Mouse (Mus musculus): Measurements from ENCODE around the gene Faap20.
A peak's percentile ranks its signal among the peaks of the same experiment; 100 is the strongest.
"Not testable (repeated sequence)": the region's sequence is repeated elsewhere in the genome, so short reads cannot be mapped to it uniquely, and the experiment has no call there.

Faap20 gene

GRCm38 (mm10) chr4:155245770-155246492 lies 3.7 kb upstream of the Faap20 start:
- no peak for DNase-seq (ENCODE audit: inconsistent age in 2 of 2, low spot score in 1 of 2)

GRCm38 (mm10) chr4:155246691-155247105 lies 2.9 kb upstream of the Faap20 start:
- no peak for DNase-seq (ENCODE audit: inconsistent age in 2 of 2, low spot score in 1 of 2)

GRCm38 (mm10) chr4:155248054-155248453 lies 1.5 kb upstream of the Faap20 start:
- DNase-seq (ENCODE audit: inconsistent age in 2 of 2, low spot score in 1 of 2), result not testable (repeated sequence)

- peak; percentile 90 to 98 for DNase-seq (ENCODE audit: inconsistent age in 2 of 2, low spot score in 1 of 2)
Measured at GRCm38 (mm10) chr4:155249257-155249647, 350 bp upstream of the Faap20 start.

GRCm38 (mm10) chr4:155250361-155251117 lies 937 bp downstream of the Faap20 start:
- DNase-seq (ENCODE audit: inconsistent age in 2 of 2, low spot score in 1 of 2), result peak; percentile 35 to 79

GRCm38 (mm10) chr4:155251147-155251546 lies 1.5 kb downstream of the Faap20 start:
- no peak for DNase-seq (ENCODE audit: inconsistent age in 2 of 2, low spot score in 1 of 2)

- no peak for DNase-seq (ENCODE audit: inconsistent age in 2 of 2, low spot score in 1 of 2)
Measured at GRCm38 (mm10) chr4:155252253-155252652, 2.7 kb downstream of the Faap20 start.

GRCm38 (mm10) chr4:155264521-155265321 lies 15.1 kb downstream of the Faap20 start:
- DNase-seq (ENCODE audit: inconsistent age in 2 of 2, low spot score in 1 of 2), result no peak

GRCm38 (mm10) chr4:155267047-155267543 lies 17.5 kb downstream of the Faap20 start:
- DNase-seq (ENCODE audit: inconsistent age in 2 of 2, low spot score in 1 of 2), result peak in 1 of 2 experiments; percentile 47

- DNase-seq (ENCODE audit: inconsistent age in 2 of 2, low spot score in 1 of 2), result no peak
Measured at GRCm38 (mm10) chr4:155267639-155268175, 18.1 kb downstream of the Faap20 start.

- DNase-seq (ENCODE audit: inconsistent age in 2 of 2, low spot score in 1 of 2), result peak; percentile 64 to 85
Measured at GRCm38 (mm10) chr4:155268382-155268781, 18.8 kb downstream of the Faap20 start.

- DNase-seq (ENCODE audit: inconsistent age in 2 of 2, low spot score in 1 of 2), result no peak
Measured at GRCm38 (mm10) chr4:155274451-155274850, 24.8 kb downstream of the Faap20 start.

GRCm38 (mm10) chr4:155274851-155275250 lies 25.2 kb downstream of the Faap20 start:
- DNase-seq (ENCODE audit: inconsistent age in 2 of 2, low spot score in 1 of 2), result no peak

GRCm38 (mm10) chr4:155277963-155278362 lies 28.4 kb downstream of the Faap20 start:
- no peak for DNase-seq (ENCODE audit: inconsistent age in 2 of 2, low spot score in 1 of 2)

GRCm38 (mm10) chr4:155279054-155279453 lies 29.5 kb downstream of the Faap20 start:
- no peak for DNase-seq (ENCODE audit: inconsistent age in 2 of 2, low spot score in 1 of 2)

GRCm38 (mm10) chr4:155279926-155280767 lies 30.5 kb downstream of the Faap20 start:
- DNase-seq (ENCODE audit: inconsistent age in 2 of 2, low spot score in 1 of 2), result peak; percentile 61 to 78

- DNase-seq (ENCODE audit: inconsistent age in 2 of 2, low spot score in 1 of 2), result no peak
Measured at GRCm38 (mm10) chr4:155280768-155281121, 31.1 kb downstream of the Faap20 start.

GRCm38 (mm10) chr4:155281227-155281626 lies 31.6 kb downstream of the Faap20 start:
- peak in 1 of 2 experiments; percentile 43 for DNase-seq (ENCODE audit: inconsistent age in 2 of 2, low spot score in 1 of 2)

- DNase-seq (ENCODE audit: inconsistent age in 2 of 2, low spot score in 1 of 2), result peak in 1 of 2 experiments; percentile 41
Measured at GRCm38 (mm10) chr4:155281652-155282051, 32.0 kb downstream of the Faap20 start.

GRCm38 (mm10) chr4:155282231-155282630 lies 32.6 kb downstream of the Faap20 start:
- DNase-seq (ENCODE audit: inconsistent age in 2 of 2, low spot score in 1 of 2), result no peak
